Mouse (Mus musculus): ENCODE data around the gene Cep85l. TPM values are rescaled to one million over a fixed set of nuclear protein-coding genes. Genes with fewer than 3 reads are reported as not detected.

The Cep85l gene
- polyA plus RNA-seq, 1 experiment from 2014 or later, result 5.4 TPM

GRCm38 (mm10) chr10:53412936-53413335, 33.2 kb upstream of the Cep85l start:
- Histone ChIP-seq H3K27me3 (ENCODE audit: insufficient read depth, low read length) (no peaks in the 10 kb centered on the region), H3K9me3 (ENCODE audit: low read length) (no peaks in the 10 kb centered on the region), H3K4me3 (ENCODE audit: low read depth, low read length) (no peak overlapping the region), H3K9ac (replicated peaks) (no peak overlapping the region), H3K27ac (ENCODE audit: low read depth) (no peak overlapping the region), H3K4me2 (ENCODE audit: low read depth, low read length) (no peak overlapping the region), H3K4me1 (ENCODE audit: insufficient read depth) (no peaks in the 10 kb centered on the region), H3K36me3 (replicated peaks; ENCODE audit: insufficient read depth, low read length) (no peaks in the 10 kb centered on the region)
- WGBS (ENCODE audit: insufficient replicate concordance), result 82% methylated on average over 3 of the region's 3 CpGs
- ATAC-seq, result no peak
- DNase-seq, result no peak
- TF ChIP-seq CTCF (IDR thresholded peaks at IDR 0.05; ENCODE audit: low read depth), result no peak
- no peak for TF ChIP-seq EP300 (IDR thresholded peaks at IDR 0.05; ENCODE audit: low read depth)

GRCm38 (mm10) chr10:53412165-53412564, 32.4 kb upstream of the Cep85l start:
- Histone ChIP-seq H3K36me3 (replicated peaks; ENCODE audit: insufficient read depth, low read length) (no peaks in the 10 kb centered on the region), H3K27ac (ENCODE audit: low read depth) (no peak overlapping the region), H3K27me3 (ENCODE audit: insufficient read depth, low read length) (no peaks in the 10 kb centered on the region), H3K9ac (replicated peaks) (no peak overlapping the region), H3K4me3 (ENCODE audit: low read depth, low read length) (no peak overlapping the region), H3K4me1 (ENCODE audit: insufficient read depth) (peaks cover 2% of the 10 kb centered on the region; the same call in 1 of the 2 replicates), H3K4me2 (ENCODE audit: low read depth, low read length) (no peak overlapping the region), H3K9me3 (ENCODE audit: low read length) (no peaks in the 10 kb centered on the region)
- WGBS (ENCODE audit: insufficient replicate concordance), result 71% methylated on average over 2 of the region's 2 CpGs
- TF ChIP-seq CTCF (IDR thresholded peaks at IDR 0.05; ENCODE audit: low read depth), result no peak
- no peak for TF ChIP-seq EP300 (IDR thresholded peaks at IDR 0.05; ENCODE audit: low read depth)
- ATAC-seq, result no peak
- no peak for DNase-seq

GRCm38 (mm10) chr10:53410831-53411230, 31.1 kb upstream of the Cep85l start:
- no peaks in the 10 kb centered on the region for H3K36me3 ChIP-seq (replicated peaks; ENCODE audit: insufficient read depth, low read length)
- H3K27ac ChIP-seq (ENCODE audit: low read depth), result no peak overlapping the region
- H3K4me3 ChIP-seq (ENCODE audit: low read depth, low read length), result no peak overlapping the region
- DNase-seq (no peak), ATAC-seq (no peak)
- no peaks in the 10 kb centered on the region for H3K9me3 ChIP-seq (ENCODE audit: low read length)
- no peak for TF ChIP-seq CTCF (IDR thresholded peaks at IDR 0.05; ENCODE audit: low read depth)
- no peak for TF ChIP-seq EP300 (IDR thresholded peaks at IDR 0.05; ENCODE audit: low read depth)
- no peaks in the 10 kb centered on the region for H3K27me3 ChIP-seq (ENCODE audit: insufficient read depth, low read length)
- H3K4me2 ChIP-seq (ENCODE audit: low read depth, low read length), result no peak overlapping the region
- H3K4me1 ChIP-seq (ENCODE audit: insufficient read depth), result peaks cover 2% of the 10 kb centered on the region
- H3K9ac ChIP-seq (replicated peaks), result no peak overlapping the region
- 67% methylated on average over 2 of the region's 2 CpGs for WGBS (ENCODE audit: insufficient replicate concordance)

GRCm38 (mm10) chr10:53407422-53407821, 27.7 kb upstream of the Cep85l start:
- H3K36me3 ChIP-seq (replicated peaks; ENCODE audit: insufficient read depth, low read length), result no peaks in the 10 kb centered on the region
- DNase-seq (peak; percentile 54), ATAC-seq (peak; percentile 93)
- TF ChIP-seq EP300 (IDR thresholded peaks at IDR 0.05; ENCODE audit: low read depth), result peak; percentile 67
- TF ChIP-seq CTCF (IDR thresholded peaks at IDR 0.05; ENCODE audit: low read depth), result no peak
- no peaks in the 10 kb centered on the region for H3K9me3 ChIP-seq (ENCODE audit: low read length)
- H3K4me2 ChIP-seq (ENCODE audit: low read depth, low read length), result no peak overlapping the region
- 56% methylated on average over 4 of the region's 4 CpGs for WGBS (ENCODE audit: insufficient replicate concordance)
- no peak overlapping the region for H3K9ac ChIP-seq (replicated peaks)
- H3K4me1 ChIP-seq (ENCODE audit: insufficient read depth), result peaks cover 2% of the 10 kb centered on the region
- H3K27ac ChIP-seq (ENCODE audit: low read depth), result peak overlapping the region; percentile 84
- H3K4me3 ChIP-seq (ENCODE audit: low read depth, low read length), result no peak overlapping the region
- H3K27me3 ChIP-seq (ENCODE audit: insufficient read depth, low read length), result no peaks in the 10 kb centered on the region

GRCm38 (mm10) chr10:53406845-53407244, 27.1 kb upstream of the Cep85l start:
- TF ChIP-seq CTCF (IDR thresholded peaks at IDR 0.05; ENCODE audit: low read depth) (no peak), EP300 (IDR thresholded peaks at IDR 0.05; ENCODE audit: low read depth) (no peak)
- Histone ChIP-seq H3K9ac (replicated peaks) (no peak overlapping the region), H3K36me3 (replicated peaks; ENCODE audit: insufficient read depth, low read length) (no peaks in the 10 kb centered on the region), H3K4me3 (ENCODE audit: low read depth, low read length) (no peak overlapping the region), H3K9me3 (ENCODE audit: low read length) (no peaks in the 10 kb centered on the region), H3K4me2 (ENCODE audit: low read depth, low read length) (no peak overlapping the region), H3K27ac (ENCODE audit: low read depth) (peak overlapping the region; percentile 84), H3K27me3 (ENCODE audit: insufficient read depth, low read length) (no peaks in the 10 kb centered on the region), H3K4me1 (ENCODE audit: insufficient read depth) (peaks cover 2% of the 10 kb centered on the region)
- ATAC-seq, result peak; percentile 71
- WGBS (ENCODE audit: insufficient replicate concordance), result 76% methylated on average over 2 of the region's 2 CpGs
- peak; percentile 19 for DNase-seq

- no peaks in the 10 kb centered on the region for H3K9me3 ChIP-seq (ENCODE audit: low read length)
- TF ChIP-seq CTCF (IDR thresholded peaks at IDR 0.05; ENCODE audit: low read depth), result no peak
- TF ChIP-seq EP300 (IDR thresholded peaks at IDR 0.05; ENCODE audit: low read depth), result no peak
- H3K27ac ChIP-seq (ENCODE audit: low read depth), result no peak overlapping the region
- no peak overlapping the region for H3K4me3 ChIP-seq (ENCODE audit: low read depth, low read length)
- ATAC-seq (no peak), DNase-seq (no peak)
- H3K27me3 ChIP-seq (ENCODE audit: insufficient read depth, low read length), result no peaks in the 10 kb centered on the region
- H3K4me2 ChIP-seq (ENCODE audit: low read depth, low read length), result no peak overlapping the region
- peaks cover 7% of the 10 kb centered on the region for H3K4me1 ChIP-seq (ENCODE audit: insufficient read depth)
- H3K36me3 ChIP-seq (replicated peaks; ENCODE audit: insufficient read depth, low read length), result no peaks in the 10 kb centered on the region
- H3K9ac ChIP-seq (replicated peaks), result no peak overlapping the region
These were observed 22.5 kb upstream of the Cep85l start for GRCm38 (mm10) chr10:53402293-53402692.

GRCm38 (mm10) chr10:53399053-53399452, 19.3 kb upstream of the Cep85l start:
- H3K36me3 ChIP-seq (replicated peaks; ENCODE audit: insufficient read depth, low read length), result no peaks in the 10 kb centered on the region
- DNase-seq, result no peak
- WGBS (ENCODE audit: insufficient replicate concordance), result 50% methylated on average over 3 of the region's 3 CpGs
- no peaks in the 10 kb centered on the region for H3K27me3 ChIP-seq (ENCODE audit: insufficient read depth, low read length)
- no peak for ATAC-seq
- H3K4me3 ChIP-seq (ENCODE audit: low read depth, low read length), result no peak overlapping the region
- H3K27ac ChIP-seq (ENCODE audit: low read depth), result no peak overlapping the region; the same call in 1 of the 2 replicates
- no peak overlapping the region for H3K9ac ChIP-seq (replicated peaks)
- H3K4me2 ChIP-seq (ENCODE audit: low read depth, low read length), result peak overlapping the region; percentile 61
- no peak for TF ChIP-seq EP300 (IDR thresholded peaks at IDR 0.05; ENCODE audit: low read depth)
- no peak for TF ChIP-seq CTCF (IDR thresholded peaks at IDR 0.05; ENCODE audit: low read depth)
- H3K4me1 ChIP-seq (ENCODE audit: insufficient read depth), result peaks cover 8% of the 10 kb centered on the region
- H3K9me3 ChIP-seq (ENCODE audit: low read length), result no peaks in the 10 kb centered on the region

All from liver, postnatal 0 days (tissue).